Mouse (Mus musculus): ENCODE measurements around the gene Fbxo11.

DNA sequence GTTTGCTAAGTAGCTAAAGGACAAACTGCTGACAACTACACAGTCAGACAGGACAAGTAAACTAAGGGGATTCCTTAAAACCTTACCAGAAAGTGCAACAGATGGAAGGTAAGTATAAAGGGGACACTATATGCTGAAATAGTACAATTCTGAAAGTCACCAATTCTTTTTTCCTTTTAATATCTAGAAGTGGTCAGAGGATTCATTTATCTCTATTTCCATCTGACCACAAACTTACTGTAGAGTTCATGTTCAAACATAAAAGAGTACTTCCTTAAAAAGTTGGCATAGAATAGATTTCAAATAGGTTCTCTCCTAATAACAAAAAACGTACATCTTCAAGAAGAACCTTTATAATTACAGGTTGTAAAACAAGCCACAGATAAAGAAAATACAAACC, 71.8 kb downstream of the Fbxo11 start:
- TF ChIP-seq GATA1 (IDR thresholded peaks at IDR 0.05; ENCODE audit: borderline replicate concordance, low read length) (no peak), FLI1 (IDR thresholded peaks at IDR 0.05; ENCODE audit: low read length) (no peak)
